Mouse (Mus musculus): Measurements from ENCODE around the gene Usp53. TPM values are rescaled to one million over a fixed set of nuclear protein-coding genes. Genes with fewer than 3 reads are reported as not detected.

Gene Usp53
- total and polyA plus RNA-seq, 3 experiments: 0.25 to 13.6 (median 9.6) TPM

GRCm38 (mm10) chr3:122932466-122932865 is 51.8 kb downstream of the Usp53 start:
- no peaks in the 10 kb centered on the region for H3K27me3 ChIP-seq (ENCODE audit: insufficient read depth, low read length)
- TF ChIP-seq GATA1 (IDR thresholded peaks at IDR 0.05; ENCODE audit: borderline replicate concordance, low read length): no peak
- H3K4me1 ChIP-seq (ENCODE audit: insufficient read depth, low read depth, low read length): no peaks in the 10 kb centered on the region; the same call in 1 of the 2 replicates
- H3K4me3 ChIP-seq (ENCODE audit: low read depth, low read length): no peak overlapping the region
- DNase-seq (ENCODE audit: low spot score) (no peak), ATAC-seq (ENCODE audit: extremely low read depth, insufficient number of reproducible peaks, low FRiP score, poor library complexity, severe bottlenecking) (no peak)
- no peaks in the 10 kb centered on the region for H3K9me3 ChIP-seq (replicated peaks)
- H3K36me3 ChIP-seq (replicated peaks): peaks cover 28% of the 10 kb centered on the region

- no peak for ATAC-seq (ENCODE audit: extremely low read depth, insufficient number of reproducible peaks, low FRiP score, poor library complexity, severe bottlenecking)
- Histone ChIP-seq H3K4me3 (ENCODE audit: low read depth, low read length) (no peak overlapping the region), H3K4me1 (ENCODE audit: insufficient read depth, low read depth, low read length) (peaks cover 6% of the 10 kb centered on the region), H3K27me3 (ENCODE audit: insufficient read depth, low read length) (no peaks in the 10 kb centered on the region), H3K9me3 (replicated peaks) (no peaks in the 10 kb centered on the region), H3K36me3 (replicated peaks) (peaks cover 28% of the 10 kb centered on the region)
- no peak for TF ChIP-seq POLR2AphosphoS5 (IDR thresholded peaks at IDR 0.05; ENCODE audit: insufficient replicate concordance, low read depth, low read length)
- TF ChIP-seq GATA1 (IDR thresholded peaks at IDR 0.05; ENCODE audit: borderline replicate concordance, low read length): no peak
- TF ChIP-seq TAL1 (conservative IDR thresholded peaks at IDR 0.05; ENCODE audit: low read depth, low read length): no peak
- TF ChIP-seq GATA2 (IDR thresholded peaks at IDR 0.05; ENCODE audit: borderline replicate concordance, low read depth, low read length): no peak
- TF ChIP-seq CTCF (IDR thresholded peaks at IDR 0.05; ENCODE audit: low read depth, low read length): no peak
- no peak for DNase-seq (ENCODE audit: low spot score)
Measured at GRCm38 (mm10) chr3:122929723-122930122, 54.6 kb downstream of the Usp53 start.

GRCm38 (mm10) chr3:122924009-122924914 is 60.0 kb downstream of the Usp53 start, which contains the start of gene 1810037I17Rik:
1810037I17Rik (plus strand) TSS chr3:122924203.
- peak; percentile 38; the same call in 1 of the 2 replicates for TF ChIP-seq POLR2AphosphoS5 (IDR thresholded peaks at IDR 0.05; ENCODE audit: insufficient replicate concordance, low read depth, low read length)
- TF ChIP-seq CTCF (IDR thresholded peaks at IDR 0.05; ENCODE audit: low read depth, low read length): no peak
- DNase-seq (ENCODE audit: low spot score) (peak; percentile 86), ATAC-seq (ENCODE audit: extremely low read depth, insufficient number of reproducible peaks, low FRiP score, poor library complexity, severe bottlenecking) (peak; percentile 81)
- Histone ChIP-seq H3K9me3 (replicated peaks) (no peaks in the 10 kb centered on the region), H3K36me3 (replicated peaks) (peaks cover 16% of the 10 kb centered on the region), H3K4me3 (ENCODE audit: low read depth, low read length) (peak within 1 kb of the TSS; percentile 72), H3K4me1 (ENCODE audit: insufficient read depth, low read depth, low read length) (peaks cover 39% of the 10 kb centered on the region), H3K27me3 (ENCODE audit: insufficient read depth, low read length) (no peaks in the 10 kb centered on the region)

- Histone ChIP-seq H3K36me3 (replicated peaks) (peaks cover 18% of the 10 kb centered on the region), H3K4me3 (ENCODE audit: low read depth, low read length) (peak overlapping the region; percentile 72), H3K9me3 (replicated peaks) (no peaks in the 10 kb centered on the region), H3K4me1 (ENCODE audit: insufficient read depth, low read depth, low read length) (peaks cover 47% of the 10 kb centered on the region), H3K27me3 (ENCODE audit: insufficient read depth, low read length) (no peaks in the 10 kb centered on the region)
- ATAC-seq (ENCODE audit: extremely low read depth, insufficient number of reproducible peaks, low FRiP score, poor library complexity, severe bottlenecking): no peak
- DNase-seq (ENCODE audit: low spot score): no peak
- no peak for TF ChIP-seq POLR2AphosphoS5 (IDR thresholded peaks at IDR 0.05; ENCODE audit: insufficient replicate concordance, low read depth, low read length)
- no peak for TF ChIP-seq GATA1 (IDR thresholded peaks at IDR 0.05; ENCODE audit: borderline replicate concordance, low read length)
- no peak for TF ChIP-seq GATA2 (IDR thresholded peaks at IDR 0.05; ENCODE audit: borderline replicate concordance, low read depth, low read length)
- TF ChIP-seq CTCF (IDR thresholded peaks at IDR 0.05; ENCODE audit: low read depth, low read length): no peak
- no peak for TF ChIP-seq TAL1 (conservative IDR thresholded peaks at IDR 0.05; ENCODE audit: low read depth, low read length)
Measured at GRCm38 (mm10) chr3:122923147-122923546, 61.2 kb downstream of the Usp53 start.

GRCm38 (mm10) chr3:122921676-122922527 is 62.4 kb downstream of the Usp53 start:
- Histone ChIP-seq H3K4me3 (ENCODE audit: low read depth, low read length) (no peak overlapping the region), H3K9me3 (replicated peaks) (no peaks in the 10 kb centered on the region), H3K4me1 (ENCODE audit: insufficient read depth, low read depth, low read length) (peaks cover 48% of the 10 kb centered on the region), H3K27me3 (ENCODE audit: insufficient read depth, low read length) (no peaks in the 10 kb centered on the region), H3K36me3 (replicated peaks) (peaks cover 13% of the 10 kb centered on the region)
- DNase-seq (ENCODE audit: low spot score) (no peak), ATAC-seq (ENCODE audit: extremely low read depth, insufficient number of reproducible peaks, low FRiP score, poor library complexity, severe bottlenecking) (no peak)
- TF ChIP-seq POLR2AphosphoS5 (IDR thresholded peaks at IDR 0.05; ENCODE audit: insufficient replicate concordance, low read depth, low read length): no peak
- no peak for TF ChIP-seq GATA1 (IDR thresholded peaks at IDR 0.05; ENCODE audit: borderline replicate concordance, low read length)
- TF ChIP-seq CTCF (IDR thresholded peaks at IDR 0.05; ENCODE audit: low read depth, low read length): no peak
- no peak for TF ChIP-seq TAL1 (conservative IDR thresholded peaks at IDR 0.05; ENCODE audit: low read depth, low read length)
- TF ChIP-seq GATA2 (IDR thresholded peaks at IDR 0.05; ENCODE audit: borderline replicate concordance, low read depth, low read length): no peak

Measured in G1E (cell line).